Mouse (Mus musculus) WW6 (cell line): Measurements from ENCODE around the gene Stk26.

Experiments
- DNase-seq: peaks from one replicate; pipeline ENCODE4 v3.0.0-alpha.2; 2013; ENCODE audit warnings: low read depth, low spot score

The Stk26 gene

DNA sequence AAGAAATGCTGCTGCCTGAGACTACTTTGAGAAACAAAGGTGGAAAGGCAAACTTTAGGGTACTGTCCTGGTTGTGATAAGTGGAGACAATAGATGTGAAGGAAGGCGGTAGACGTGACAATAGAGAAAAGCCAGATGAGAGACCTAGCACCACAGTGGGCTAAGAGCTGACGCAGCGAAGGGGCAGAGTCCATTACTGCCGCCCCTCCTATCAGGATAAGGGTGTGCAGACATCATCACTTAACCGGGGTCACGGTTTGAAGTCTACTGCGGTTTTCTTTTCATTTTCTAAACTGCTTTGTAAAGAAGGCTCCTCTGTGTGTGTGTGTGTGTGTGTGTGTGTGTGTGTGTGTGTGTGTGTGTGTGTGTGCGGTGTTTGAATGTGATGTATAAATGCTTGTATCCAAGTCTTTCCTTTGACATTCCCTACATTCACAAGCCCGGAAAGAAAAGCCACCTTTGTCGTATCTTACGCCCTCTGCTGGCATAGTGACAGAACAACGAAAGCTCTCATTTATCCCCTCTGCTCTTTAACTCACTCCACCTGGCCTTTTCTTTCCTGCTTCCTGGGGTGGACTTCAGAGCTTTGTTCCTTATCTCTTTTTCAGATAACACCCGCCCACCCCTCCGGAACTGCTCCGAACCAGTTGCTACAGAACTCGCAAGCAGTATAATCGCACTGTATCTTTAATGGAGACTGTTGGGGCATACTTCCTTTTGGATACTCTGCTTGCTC lies 84.0 kb downstream of the Stk26 start:
- DNase-seq, result peak; percentile 14

GRCm38 (mm10) chrX:50926893-50927545 lies 86.2 kb downstream of the Stk26 start:
- no peak for DNase-seq

DNA sequence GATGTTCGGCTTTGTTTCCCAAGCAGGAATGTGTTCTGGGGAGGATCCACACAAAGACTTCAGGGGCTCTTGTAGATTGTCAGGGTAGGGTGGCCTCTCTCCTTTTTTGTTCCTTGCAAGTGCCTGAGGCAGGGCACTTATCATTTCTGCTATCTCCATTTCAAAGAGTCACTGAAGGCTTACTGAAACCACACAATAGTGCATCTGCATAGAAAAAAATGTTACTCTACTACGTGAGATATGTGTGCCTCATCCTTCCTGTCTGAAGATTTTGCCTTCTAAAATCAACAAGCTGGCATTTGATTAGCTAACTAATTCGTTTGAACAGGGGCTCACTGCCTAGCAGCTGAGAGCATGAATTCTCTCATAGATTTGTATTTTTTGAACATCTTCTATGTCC lies 89.5 kb downstream of the Stk26 start:
- DNase-seq, result no peak

DNA sequence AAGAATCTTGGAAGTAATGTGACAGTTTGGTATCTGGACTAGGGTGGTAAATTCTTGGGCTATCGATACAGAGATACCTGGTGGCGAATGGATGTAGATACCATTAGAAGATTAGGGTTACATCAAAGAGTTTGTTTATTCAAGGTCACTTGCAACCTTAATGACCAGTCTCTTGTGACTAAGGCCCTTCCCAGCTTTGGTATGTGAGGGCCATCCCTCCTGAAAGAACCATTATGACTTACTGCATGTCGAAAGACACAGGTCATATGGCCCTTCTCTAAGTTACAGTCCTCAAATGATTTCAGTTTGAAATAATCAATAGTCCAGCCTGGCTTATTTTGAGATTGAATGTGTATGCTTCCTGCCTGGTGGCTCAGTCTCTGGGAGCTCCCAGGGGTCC lies 96.3 kb downstream of the Stk26 start:
- DNase-seq, result no peak

DNA sequence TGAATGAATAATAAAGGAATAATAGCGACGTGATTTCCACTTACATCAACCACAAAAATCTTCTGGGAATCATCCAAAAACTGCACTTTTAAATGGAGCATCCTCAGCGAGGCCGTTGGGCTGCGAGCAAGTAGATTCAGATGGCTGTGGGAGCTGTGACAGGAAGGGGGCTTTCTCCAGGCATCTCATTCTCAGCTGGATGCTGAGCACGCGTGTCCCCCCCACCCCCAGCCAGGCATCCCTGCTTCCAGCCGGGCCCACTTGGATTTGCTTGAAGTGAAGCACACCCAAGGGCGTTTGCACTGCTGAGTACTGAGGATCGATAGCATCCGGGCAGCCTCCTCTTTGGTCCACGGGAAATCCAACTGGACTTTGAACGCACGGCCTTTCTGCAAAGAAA lies 101.8 kb downstream of the Stk26 start, which contains the start of gene Frmd7:
Gene Frmd7, minus strand, starts transcription at position 101 of the 400 bp plus-strand sequence.
- no peak for DNase-seq
